8 mouse cellular contexts compared by ENCODE assay signal in the genomic region with DNA sequence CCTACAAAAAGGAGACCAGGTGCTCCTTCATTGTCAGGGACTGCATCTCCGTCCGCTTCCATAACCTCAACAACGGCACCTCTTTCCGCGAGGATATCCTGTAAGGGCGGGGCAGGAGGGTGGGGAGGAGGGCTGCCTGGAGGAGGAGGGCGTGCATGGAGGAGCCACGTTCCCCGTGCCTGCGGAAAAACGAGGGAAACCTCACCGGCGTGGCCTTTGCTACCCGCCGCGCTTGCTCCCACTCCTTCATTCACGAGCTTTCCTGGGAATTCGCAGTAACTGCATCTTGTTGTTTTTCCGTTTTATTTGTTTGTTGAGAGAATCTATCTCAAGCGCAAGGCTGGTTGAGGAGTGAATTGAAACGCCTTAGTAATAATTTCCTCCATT. TPM values are rescaled to one million over a fixed set of nuclear protein-coding genes. Genes with fewer than 3 reads are reported as not detected.
DNase-seq lines count a peak whose midpoint lies in the region; ATAC-seq and TF ChIP-seq lines count a peak whose summit lies in the region.

No protein-coding gene starts in this region.

- H3K4me3 ChIP-seq in kidney, embryonic 15.5 days (replicated peaks) = peak overlapping the region; percentile 93
- peak overlapping the region; percentile 84 for H3K4me3 ChIP-seq in cortical plate, adult 2 months (ENCODE audit: insufficient read depth, low read length)
- H3K4me3 ChIP-seq in intestine, embryonic 14.5 days (ENCODE audit: low read depth, low read length) = peak overlapping the region; percentile 91
- peak overlapping the region; percentile 76 for H3K4me3 ChIP-seq in midbrain, embryonic 16.5 days (ENCODE audit: low read depth, low read length)

- DNase-seq in kidney, adult 18-20 months = no peak
- DNase-seq in intestine, embryonic 14.5 days (ENCODE audit: low spot score) = no peak
- DNase-seq in thymus, postnatal 25 days = no peak
- DNase-seq in gastrocnemius, postnatal 14 days = no peak
- DNase-seq in cerebellum, postnatal 14 days = no peak

- TF ChIP-seq CTCF in cortical plate, adult 2 months (IDR thresholded peaks at IDR 0.05; ENCODE audit: extremely low read depth, insufficient read depth, low read length) = no peak

- peak overlapping the region; percentile 91 for H3K27ac ChIP-seq in kidney, embryonic 15.5 days
- no peak overlapping the region for H3K27ac ChIP-seq in cortical plate, adult 2 months (ENCODE audit: insufficient read depth, low read length)
- peak overlapping the region; percentile 81; the same call in 1 of the 2 replicates for H3K27ac ChIP-seq in intestine, embryonic 14.5 days (ENCODE audit: low read depth)
- H3K27ac ChIP-seq in midbrain, embryonic 16.5 days (ENCODE audit: low read length) = peak overlapping the region; percentile 81

- H3K36me3 ChIP-seq in kidney, embryonic 15.5 days = peaks cover 31% of the 10 kb centered on the region
- H3K36me3 ChIP-seq in intestine, embryonic 14.5 days (ENCODE audit: control insufficient read depth, insufficient read depth, low read length) = peaks cover 12% of the 10 kb centered on the region; the same call in 1 of the 2 replicates
- H3K36me3 ChIP-seq in midbrain, embryonic 16.5 days (ENCODE audit: control insufficient read depth, insufficient read depth, low read length) = peaks cover 6% of the 10 kb centered on the region; the same call in 1 of the 2 replicates

- H3K9ac ChIP-seq in kidney, embryonic 15.5 days = peak overlapping the region; percentile 70
- peak overlapping the region; percentile 82 for H3K9ac ChIP-seq in intestine, embryonic 14.5 days (ENCODE audit: low read length)
- H3K9ac ChIP-seq in midbrain, embryonic 16.5 days (ENCODE audit: low read depth, low read length) = peak overlapping the region; percentile 83

- no peaks in the 10 kb centered on the region for H3K9me3 ChIP-seq in kidney, embryonic 15.5 days (replicated peaks)
- no peaks in the 10 kb centered on the region for H3K9me3 ChIP-seq in intestine, embryonic 14.5 days (ENCODE audit: control insufficient read depth, low read length)
- H3K9me3 ChIP-seq in midbrain, embryonic 16.5 days (replicated peaks; ENCODE audit: control insufficient read depth, low read length, poor library complexity, severe bottlenecking) = no peaks in the 10 kb centered on the region

- peaks cover 32% of the 10 kb centered on the region for H3K4me1 ChIP-seq in kidney, embryonic 15.5 days
- H3K4me1 ChIP-seq in cortical plate, adult 2 months (ENCODE audit: control insufficient read depth, insufficient read depth, low read length) = peaks cover 3% of the 10 kb centered on the region
- H3K4me1 ChIP-seq in intestine, embryonic 14.5 days (replicated peaks; ENCODE audit: control insufficient read depth, insufficient read depth, low read length) = peaks cover 12% of the 10 kb centered on the region
- peaks cover 30% of the 10 kb centered on the region for H3K4me1 ChIP-seq in midbrain, embryonic 16.5 days (ENCODE audit: control insufficient read depth, insufficient read depth, low read length)

- WGBS in kidney, embryonic 15.5 days = 1% methylated on average over 21 of the region's 21 CpGs
- WGBS in intestine, embryonic 14.5 days = 2% methylated on average over 21 of the region's 21 CpGs
- WGBS in midbrain, embryonic 16.5 days = 1% methylated on average over 21 of the region's 21 CpGs

- peak overlapping the region; percentile 89 for H3K4me2 ChIP-seq in kidney, embryonic 15.5 days
- peak overlapping the region; percentile 97 for H3K4me2 ChIP-seq in intestine, embryonic 14.5 days (ENCODE audit: low read length)
- H3K4me2 ChIP-seq in midbrain, embryonic 16.5 days (ENCODE audit: low read length) = peak overlapping the region; percentile 68

- TF ChIP-seq POLR2A in cortical plate, adult 2 months (IDR thresholded peaks at IDR 0.05; ENCODE audit: extremely low read depth, insufficient read depth, low read length) = no peak

- ATAC-seq in kidney, embryonic 15.5 days (replicated peaks; ENCODE audit: low FRiP score) = peak; percentile 73
- peak; percentile 63 for ATAC-seq in intestine, embryonic 14.5 days (replicated peaks; ENCODE audit: low FRiP score, low TSS enrichment, low read depth)
- ATAC-seq in midbrain, embryonic 16.5 days = peak; percentile 49

- no peaks in the 10 kb centered on the region for H3K27me3 ChIP-seq in kidney, embryonic 15.5 days
- H3K27me3 ChIP-seq in intestine, embryonic 14.5 days (replicated peaks; ENCODE audit: control insufficient read depth, insufficient read depth, low read length) = no peaks in the 10 kb centered on the region
- H3K27me3 ChIP-seq in midbrain, embryonic 16.5 days (ENCODE audit: control insufficient read depth, insufficient read depth, low read depth, low read length) = no peaks in the 10 kb centered on the region

- intact Hi-C loops in gastrocnemius, postnatal 14 days (cut with DNase I; ENCODE audit: low total_unique reads) = no loop called here

RNA-seq across cellular contexts. Expression of a gene that starts 0.4 kb away (rescaled TPM):
- 9.0 and 9.2 TPM in 2 replicates for polyA plus RNA-seq in kidney, embryonic 15.5 days (2015; fragmentation: Nextera tagmentation; extraction: Ambion mirVana)
- 7.2 and 7.6 TPM in 2 replicates for polyA plus RNA-seq in cortical plate, adult 2 months (2012; rRNA removed)
- polyA plus RNA-seq in intestine, embryonic 14.5 days (2014; fragmentation: Nextera tagmentation; extraction: Ambion mirVana) = 8.9 and 11.4 TPM in 2 replicates
- polyA plus RNA-seq in midbrain, embryonic 16.5 days (2015; fragmentation: Nextera tagmentation; extraction: Ambion mirVana) = 17.0 and 17.4 TPM in 2 replicates
- 1 to 10 TPM; 1.1 to 1.2 TPM for total RNA-seq in gastrocnemius, postnatal 14 days (2021)

RNA-seq across cellular contexts. Expression of a gene that starts 0.6 kb away (rescaled TPM):
- 20.8 and 21.2 TPM in 2 replicates for polyA plus RNA-seq in kidney, embryonic 15.5 days (2015; fragmentation: Nextera tagmentation; extraction: Ambion mirVana)
- polyA plus RNA-seq in cortical plate, adult 2 months (2012; rRNA removed) = 29.8 and 30.3 TPM in 2 replicates
- 19.2 and 19.6 TPM in 2 replicates for polyA plus RNA-seq in intestine, embryonic 14.5 days (2014; fragmentation: Nextera tagmentation; extraction: Ambion mirVana)
- polyA plus RNA-seq in midbrain, embryonic 16.5 days (2015; fragmentation: Nextera tagmentation; extraction: Ambion mirVana) = 17.8 and 19.6 TPM in 2 replicates
- 1 to 10 TPM; 9.0 to 9.7 TPM for total RNA-seq in gastrocnemius, postnatal 14 days (2021)

RNA-seq across cellular contexts. Expression of a gene that starts 17.2 kb away (rescaled TPM):
- 18.4 and 19.8 TPM in 2 replicates for polyA plus RNA-seq in kidney, embryonic 15.5 days (2015; fragmentation: Nextera tagmentation; extraction: Ambion mirVana)
- 17.0 and 17.3 TPM in 2 replicates for polyA plus RNA-seq in cortical plate, adult 2 months (2012; rRNA removed)
- 16.5 and 17.4 TPM in 2 replicates for polyA plus RNA-seq in intestine, embryonic 14.5 days (2014; fragmentation: Nextera tagmentation; extraction: Ambion mirVana)
- 29.5 and 29.9 TPM in 2 replicates for polyA plus RNA-seq in midbrain, embryonic 16.5 days (2015; fragmentation: Nextera tagmentation; extraction: Ambion mirVana)
- 1 to 10 TPM; 3.3 to 4.6 TPM for total RNA-seq in gastrocnemius, postnatal 14 days (2021)

RNA-seq across cellular contexts. Expression of a gene that starts 19.7 kb away (rescaled TPM):
- 21.5 and 24.0 TPM in 2 replicates for polyA plus RNA-seq in kidney, embryonic 15.5 days (2015; fragmentation: Nextera tagmentation; extraction: Ambion mirVana)
- polyA plus RNA-seq in cortical plate, adult 2 months (2012; rRNA removed) = 55.7 and 64.2 TPM in 2 replicates
- 20.5 and 21.3 TPM in 2 replicates for polyA plus RNA-seq in intestine, embryonic 14.5 days (2014; fragmentation: Nextera tagmentation; extraction: Ambion mirVana)
- 35.3 and 41.4 TPM in 2 replicates for polyA plus RNA-seq in midbrain, embryonic 16.5 days (2015; fragmentation: Nextera tagmentation; extraction: Ambion mirVana)
- 10 to 100 TPM; 18.0 to 18.7 TPM for total RNA-seq in gastrocnemius, postnatal 14 days (2021)

RNA-seq across cellular contexts. Expression of a gene that starts 23.0 kb away (rescaled TPM):
- 0.21 TPM in 1 of 2 replicates, not detected in the other for polyA plus RNA-seq in kidney, embryonic 15.5 days (2015; fragmentation: Nextera tagmentation; extraction: Ambion mirVana)
- 0.23 and 0.66 TPM in 2 replicates for polyA plus RNA-seq in cortical plate, adult 2 months (2012; rRNA removed)
- not detected in 2 replicates for polyA plus RNA-seq in intestine, embryonic 14.5 days (2014; fragmentation: Nextera tagmentation; extraction: Ambion mirVana)
- polyA plus RNA-seq in midbrain, embryonic 16.5 days (2015; fragmentation: Nextera tagmentation; extraction: Ambion mirVana) = not detected in 2 replicates
- under 1 TPM in 1 of 2 experiments, not detected in 1; 0.49 TPM for total RNA-seq in gastrocnemius, postnatal 14 days (2021)
